Mouse (Mus musculus) liver, postnatal 0 days (tissue): ENCODE measurements around the gene Dbh.

Source experiments
- CTCF ChIP-seq: sonication (generic); IDR thresholded peaks from 2 replicates; pipeline ENCODE4 v1.5.1; 2016; ENCODE audit warnings: antibody characterized with exemption, low read depth
- EP300 ChIP-seq: IDR thresholded peaks from 2 replicates; pipeline ENCODE4 v1.6.1; 2016; ENCODE audit warnings: antibody characterized with exemption, low read depth, mild to moderate bottlenecking

DNA sequence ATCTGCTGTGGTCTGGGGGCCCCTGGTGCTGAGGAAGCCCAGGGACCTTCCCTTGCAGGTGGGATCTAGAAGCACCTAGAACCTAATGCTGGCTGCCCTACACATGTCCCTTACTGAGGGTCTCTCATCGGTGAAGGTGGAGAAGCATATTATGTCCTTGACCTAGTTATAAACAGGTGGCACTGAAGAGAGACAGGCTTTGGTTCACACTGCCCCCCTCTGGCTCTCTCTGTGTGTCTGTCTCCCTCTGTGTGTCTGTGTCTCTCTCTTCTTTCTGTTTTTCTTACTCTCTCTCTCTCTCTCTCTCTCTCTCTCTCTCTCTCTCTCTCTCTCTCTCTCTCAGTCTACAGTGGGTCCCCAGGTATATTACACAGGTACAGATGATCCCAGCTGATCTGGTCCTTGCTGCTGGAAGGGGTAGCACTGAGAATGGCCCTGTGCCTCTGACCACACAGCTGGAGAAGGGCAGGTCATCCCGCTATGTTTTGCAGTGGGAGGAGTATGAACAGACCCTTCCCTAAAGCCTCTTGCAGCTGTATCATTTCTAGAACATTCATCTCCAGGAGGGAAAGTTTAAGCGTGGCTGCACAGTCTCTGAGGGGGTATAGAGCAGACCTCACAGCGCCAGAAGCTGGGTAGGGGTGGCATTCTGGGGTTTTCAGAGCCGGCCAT lies 63.9 kb downstream of the Dbh start:
- TF ChIP-seq CTCF (0 out of 2 replicates have a peak, but pooled peaks have one; percentile 13), EP300 (no peak)
